Comparison of ENCODE assay signal across 10 mouse cellular contexts in the genomic region with DNA sequence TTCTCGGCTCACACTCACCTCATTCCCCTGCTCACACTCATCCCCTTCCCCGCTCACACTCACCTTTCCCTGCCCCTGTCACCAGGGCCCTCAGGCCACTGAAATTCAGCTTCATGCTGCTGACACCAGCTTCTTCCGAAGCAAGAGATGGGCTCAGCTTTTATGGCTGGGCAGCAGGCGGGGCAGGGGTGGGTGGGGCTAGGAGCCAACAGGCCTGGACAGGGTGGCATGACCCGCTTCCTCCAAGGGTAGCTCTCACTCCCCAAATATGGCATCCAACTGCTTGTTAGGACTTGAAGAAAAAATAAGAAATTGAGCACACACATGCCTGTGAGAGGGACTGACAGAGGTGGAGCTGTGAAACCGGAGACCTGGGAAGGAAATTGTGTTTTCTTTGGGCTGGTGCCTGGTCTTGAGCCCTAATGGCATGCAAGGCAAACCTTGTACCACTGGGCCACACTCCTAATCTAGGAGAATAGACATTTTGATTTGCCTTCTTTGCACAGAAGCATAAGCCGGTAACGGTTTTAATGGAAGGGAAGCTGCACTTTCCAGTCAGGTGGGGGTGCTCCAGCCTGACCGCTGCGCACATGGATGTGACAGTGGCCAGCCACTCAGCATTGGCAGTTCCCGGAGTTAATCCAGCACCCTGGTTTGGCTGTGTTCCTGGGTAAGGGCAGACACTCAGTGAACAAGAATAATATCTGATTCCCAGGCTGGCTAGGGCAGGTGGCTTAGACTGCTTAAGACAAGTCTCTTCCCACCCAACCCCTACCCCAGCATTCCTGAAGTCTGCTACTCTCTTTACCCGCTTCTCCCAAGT. TPM values are rescaled to one million over a fixed set of nuclear protein-coding genes. Genes with fewer than 3 reads are reported as not detected.
DNase-seq lines count a peak whose midpoint lies in the region; ATAC-seq and TF ChIP-seq lines count a peak whose summit lies in the region.
"Had no signal": no experiment of that assay in that cellular context is flagged by ENCODE, and none has a peak within 500 bp of the region (broad histone marks: within the 10 kb centered on the region; RNA-seq: fewer than 3 reads in every experiment).

A gene (minus strand): TSS at position 257 of the 823 bp plus-strand sequence.

- TF ChIP-seq CTCF in heart, postnatal 0 days (IDR thresholded peaks at IDR 0.05; ENCODE audit: low read depth) = 0 out of 2 replicates have a peak, but pooled peaks have one; percentile 11

- WGBS in heart, embryonic 10.5 days = 71% methylated on average over 12 of the region's 12 CpGs
- WGBS in heart, postnatal 0 days = 58% methylated on average over 12 of the region's 12 CpGs

- no peak within 1 kb of the TSS for H3K9ac ChIP-seq in heart, postnatal 0 days (replicated peaks; ENCODE audit: low read depth, low read length)
- H3K9ac ChIP-seq: liver, embryonic 15.5 days had no signal

- H3K27me3 ChIP-seq in heart, embryonic 10.5 days (ENCODE audit: insufficient read depth, poor library complexity, severe bottlenecking) = peaks cover 52% of the 10 kb centered on the region
- H3K27me3 ChIP-seq in heart, postnatal 0 days (ENCODE audit: control insufficient read depth, insufficient read depth, low read length) = no peaks in the 10 kb centered on the region; the same call in 1 of the 2 replicates

- peaks cover 11% of the 10 kb centered on the region; the same call in 1 of the 2 replicates for H3K4me1 ChIP-seq in heart, embryonic 10.5 days
- H3K4me1 ChIP-seq in heart, postnatal 0 days (ENCODE audit: control insufficient read depth, insufficient read depth) = 0 out of 2 replicates have a peak, but pooled peaks cover 2% of the 10 kb centered on the region

- ATAC-seq in heart, postnatal 0 days (ENCODE audit: insufficient read depth, low read depth) = peak; percentile 60
- no peak for ATAC-seq in monocyte, adult 5-6 weeks (replicated peaks; ENCODE audit: insufficient number of reproducible peaks, low FRiP score, low TSS enrichment, poor library complexity, severe bottlenecking)

- no peak within 1 kb of the TSS for H3K27ac ChIP-seq in heart, embryonic 10.5 days
- H3K27ac ChIP-seq in heart, postnatal 0 days (ENCODE audit: low read depth) = no peak within 1 kb of the TSS
- H3K27ac ChIP-seq: liver, embryonic 15.5 days had no signal

- H3K4me2 ChIP-seq in heart, postnatal 0 days (ENCODE audit: low read depth, low read length) = no peak within 1 kb of the TSS
- H3K4me2 ChIP-seq: liver, embryonic 15.5 days had no signal

- no peak within 1 kb of the TSS for H3K4me3 ChIP-seq in heart, embryonic 10.5 days
- no peak within 1 kb of the TSS for H3K4me3 ChIP-seq in heart, postnatal 0 days (ENCODE audit: low read depth, low read length)
- H3K4me3 ChIP-seq: liver, embryonic 15.5 days had no signal

- no peak for TF ChIP-seq EP300 in heart, postnatal 0 days (IDR thresholded peaks at IDR 0.05; ENCODE audit: low read depth)

- H3K36me3 ChIP-seq in heart, embryonic 10.5 days = no peaks in the 10 kb centered on the region
- H3K36me3 ChIP-seq in heart, postnatal 0 days (replicated peaks; ENCODE audit: control insufficient read depth, insufficient read depth, low read length) = no peaks in the 10 kb centered on the region
- H3K36me3 ChIP-seq: liver, embryonic 15.5 days had no signal

- no peaks in the 10 kb centered on the region for H3K9me3 ChIP-seq in heart, embryonic 10.5 days
- no peaks in the 10 kb centered on the region for H3K9me3 ChIP-seq in heart, postnatal 0 days (replicated peaks; ENCODE audit: control insufficient read depth, low read length)
- H3K9me3 ChIP-seq: liver, embryonic 15.5 days had no signal

- peak; percentile 96 for DNase-seq in heart, adult 11 months
- no peak for DNase-seq in heart, embryonic 10.5 days (ENCODE audit: low spot score)
- DNase-seq in NIH3T3 (ENCODE audit: low read depth) = peak; percentile 83
- DNase-seq in heart, postnatal 0 days (ENCODE audit: low spot score) = no peak
- DNase-seq in lung, postnatal 14 days = peak; percentile 56
- DNase-seq in c-Kit-positive CD71-positive TER-119-positive erythroid progenitor cells, embryonic 14.5 days (ENCODE audit: low spot score) = no peak
- no peak for DNase-seq in B cell, adult 2 months
- DNase-seq: adrenal gland, postnatal 36 days had no signal

RNA-seq across cellular contexts. Expression of the gene that starts here (rescaled TPM):
- polyA plus RNA-seq in heart, embryonic 10.5 days (2016; fragmentation: Nextera tagmentation; extraction: Ambion mirVana) = 1.1 and 1.3 TPM in 2 replicates
- 12.2 and 19.1 TPM in 2 replicates for total RNA-seq in heart, postnatal 0 days (2014; rRNA removed; ENCODE audit: low replicate concordance)
- polyA plus RNA-seq in heart, postnatal 0 days (2015; fragmentation: Nextera tagmentation; extraction: Ambion mirVana) = 2.4 and 43.5 TPM in 2 replicates
- total RNA-seq in monocyte, adult 5-6 weeks (2017) = 2.0 TPM in 1 of 3 replicates, not detected in the others

Comparison
In these comparisons a context has a peak if more than half of its experiments do, and no peak if none do; other contexts are left out.
1. DNase-seq: peak in heart, adult 11 months (single experiment), NIH3T3 (single experiment) and lung, postnatal 14 days (single experiment); none in heart, embryonic 10.5 days (single experiment), heart, postnatal 0 days (single experiment), c-Kit-positive CD71-positive TER-119-positive erythroid progenitor cells, embryonic 14.5 days (single experiment) and B cell, adult 2 months (0 of 2).